Mouse (Mus musculus) liver, adult 2 months (tissue): ENCODE data around the gene Rae1. TPM values are rescaled to one million over a fixed set of nuclear protein-coding genes. Genes with fewer than 3 reads are reported as not detected.

Experiments
- DNase-seq: peaks from one replicate; pipeline ENCODE4 v3.0.0-alpha.2; 2011; ENCODE audit warnings: low read depth, low spot score; ENCODE audit errors: extremely low read depth
- H3K27ac ChIP-seq: fragments of 200-500 bp; replicated peaks from 2 replicates; pipeline ENCODE4 v1.5.1; 2012; ENCODE audit warnings: low read depth, mild to moderate bottlenecking, control low read depth, inconsistent platforms, low read length; ENCODE audit not compliant: insufficient read depth
- H3K27me3 ChIP-seq: fragments of 200-500 bp; 2 replicates; pipeline ENCODE4 v1.6.1; 2012; ENCODE audit warnings: mild to moderate bottlenecking, moderate library complexity, low read length, inconsistent platforms; ENCODE audit not compliant: control insufficient read depth, insufficient read depth
- H3K36me3 ChIP-seq: fragments of 200-500 bp; 2 replicates; pipeline ENCODE4 v1.6.1; 2012; ENCODE audit warnings: low read length, inconsistent platforms; ENCODE audit not compliant: control insufficient read depth, insufficient read depth
- H3K4me1 ChIP-seq: fragments of 200-500 bp; 2 replicates; pipeline ENCODE4 v1.6.1; 2011; ENCODE audit warnings: low read length; ENCODE audit not compliant: control insufficient read depth, insufficient read depth
- H3K4me3 ChIP-seq: fragments of 200-500 bp; 2 replicates; pipeline ENCODE4 v1.5.1; 2011; ENCODE audit warnings: low read depth, mild to moderate bottlenecking, control low read depth, low read length, moderate library complexity; ENCODE audit not compliant: insufficient read depth
- H3K79me2 ChIP-seq: fragments of 200-500 bp; 2 replicates; pipeline ENCODE4 v1.6.1; 2012; ENCODE audit warnings: inconsistent platforms, mild to moderate bottlenecking, low read length, moderate library complexity; ENCODE audit not compliant: control insufficient read depth, insufficient read depth
- H3K9ac ChIP-seq: fragments of 200-500 bp; 2 replicates; pipeline ENCODE4 v1.6.1; 2012; ENCODE audit warnings: low read depth, mild to moderate bottlenecking, control low read depth, inconsistent platforms, low read length
- CTCF ChIP-seq: fragments of 200-500 bp; IDR thresholded peaks from 2 replicates; pipeline ENCODE4 v1.5.1; 2011; ENCODE audit warnings: low read depth, low read length, control low read depth
- POLR2A ChIP-seq: fragments of 200-500 bp; IDR thresholded peaks from 2 replicates; pipeline ENCODE4 v1.6.1; 2011; ENCODE audit warnings: low read length, control low read depth; ENCODE audit not compliant: insufficient read depth; ENCODE audit errors: extremely low read depth
- WGBS: fragments of 180-500 bp; shearing (Covaris S2); methylation state at CpG from one replicate; pipeline ENCODE4 v1.1.7; 2018; 5-methylcytosine and 5-hydroxymethylcytosine counted together
- polyA plus RNA-seq: library from polyadenylated mRNA; depleted of rRNA; stranded (reverse); fragments of >200 nt; gene quantifications from 2 replicates; pipeline ENCODE4 v1.2.3, GENCODE M21; 2012
- total RNA-seq: library from RNA; depleted of rRNA; stranded (reverse); fragments of >200 nt; gene quantifications from 2 replicates; pipeline ENCODE4 v1.2.3, GENCODE M21; 2014

Rae1 gene
- total and polyA plus RNA-seq, 2 experiments, result 13.1 to 31.9 TPM

DNA sequence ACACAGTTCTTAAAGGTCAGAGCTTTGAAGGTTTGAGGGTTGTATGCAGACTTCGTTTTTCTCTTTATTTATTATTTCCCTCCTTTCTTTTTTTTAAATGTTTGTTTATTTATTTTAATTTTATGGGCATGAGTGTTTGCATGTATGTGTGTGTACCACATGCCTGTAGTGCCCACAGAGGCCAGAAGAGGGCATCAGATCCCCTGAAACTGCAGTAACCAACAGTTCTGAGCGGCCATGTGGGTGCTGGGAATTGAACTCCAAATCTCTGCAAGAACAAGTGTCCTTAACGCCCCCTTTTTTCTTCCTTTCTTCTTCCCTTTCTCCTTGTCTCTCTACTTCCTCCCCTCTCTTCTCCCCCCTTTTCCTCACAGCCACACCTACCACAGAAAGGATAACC, 39.6 kb upstream of the Rae1 start:
- Histone ChIP-seq H3K4me3 (no peak overlapping the region), H3K4me1 (no peaks in the 10 kb centered on the region), H3K9ac (no peak overlapping the region), H3K27me3 (no peaks in the 10 kb centered on the region), H3K79me2 (no peaks in the 10 kb centered on the region), H3K36me3 (no peaks in the 10 kb centered on the region), H3K27ac (no peak overlapping the region)
- TF ChIP-seq CTCF, result no peak; the same call in 1 of the 2 replicates
- no peak for TF ChIP-seq POLR2A
- DNase-seq, result no peak
- WGBS, result 93% methylated on average over 3 of the region's 3 CpGs

DNA sequence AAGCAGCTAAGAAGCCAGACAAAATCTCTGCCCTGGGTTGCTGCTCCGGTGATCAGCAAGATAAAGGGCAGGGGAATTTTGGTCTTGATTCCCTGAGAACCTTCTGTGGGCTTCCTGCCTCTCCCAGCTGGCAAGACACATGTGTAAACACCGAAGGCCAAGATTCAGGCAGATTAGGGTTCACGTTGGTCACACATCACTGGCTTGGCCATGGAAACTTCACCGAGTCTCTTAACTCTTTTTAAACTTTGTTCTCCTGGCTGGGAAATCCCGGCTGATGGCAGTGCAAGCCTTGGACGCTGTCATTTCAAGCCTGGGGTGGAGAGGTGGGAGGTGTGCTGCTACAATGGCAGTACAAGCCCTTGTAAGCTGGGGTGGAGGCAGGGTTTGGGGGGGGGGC, 38.7 kb upstream of the Rae1 start:
- Histone ChIP-seq H3K4me1 (no peaks in the 10 kb centered on the region), H3K27ac (no peak overlapping the region), H3K79me2 (no peaks in the 10 kb centered on the region), H3K36me3 (no peaks in the 10 kb centered on the region), H3K4me3 (no peak overlapping the region), H3K27me3 (no peaks in the 10 kb centered on the region), H3K9ac (no peak overlapping the region)
- 29% methylated on average over 6 of the region's 6 CpGs for WGBS
- TF ChIP-seq CTCF (no peak), POLR2A (no peak)
- peak; percentile 85 for DNase-seq

DNA sequence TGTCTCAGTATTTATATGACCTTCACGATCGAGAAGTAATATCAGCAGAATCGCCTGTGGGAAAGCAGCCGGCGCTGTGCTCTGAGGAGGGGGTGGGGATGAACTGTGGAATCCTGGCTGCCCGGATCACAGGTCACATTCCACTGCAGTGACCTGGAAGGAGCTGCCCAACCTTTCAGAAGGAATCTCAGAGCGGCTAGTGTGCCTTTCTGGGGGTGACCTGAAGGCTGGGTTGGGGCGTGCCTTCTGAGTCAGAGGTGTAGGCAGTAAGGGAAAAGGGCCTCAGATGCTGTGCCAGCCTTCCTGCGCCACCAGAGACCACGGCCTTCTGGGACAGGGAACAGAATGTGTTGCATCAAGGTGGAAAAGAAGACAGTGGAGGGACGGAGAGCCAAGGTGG, 34.7 kb upstream of the Rae1 start:
- TF ChIP-seq CTCF (no peak), POLR2A (no peak)
- H3K4me3 ChIP-seq, result no peak overlapping the region
- H3K4me1 ChIP-seq, result no peaks in the 10 kb centered on the region
- WGBS, result 40% methylated on average over 11 of the region's 11 CpGs
- no peak overlapping the region for H3K27ac ChIP-seq
- H3K27me3 ChIP-seq, result no peaks in the 10 kb centered on the region
- H3K79me2 ChIP-seq, result no peaks in the 10 kb centered on the region
- no peak overlapping the region for H3K9ac ChIP-seq
- peak; percentile 33 for DNase-seq
- H3K36me3 ChIP-seq, result no peaks in the 10 kb centered on the region

DNA sequence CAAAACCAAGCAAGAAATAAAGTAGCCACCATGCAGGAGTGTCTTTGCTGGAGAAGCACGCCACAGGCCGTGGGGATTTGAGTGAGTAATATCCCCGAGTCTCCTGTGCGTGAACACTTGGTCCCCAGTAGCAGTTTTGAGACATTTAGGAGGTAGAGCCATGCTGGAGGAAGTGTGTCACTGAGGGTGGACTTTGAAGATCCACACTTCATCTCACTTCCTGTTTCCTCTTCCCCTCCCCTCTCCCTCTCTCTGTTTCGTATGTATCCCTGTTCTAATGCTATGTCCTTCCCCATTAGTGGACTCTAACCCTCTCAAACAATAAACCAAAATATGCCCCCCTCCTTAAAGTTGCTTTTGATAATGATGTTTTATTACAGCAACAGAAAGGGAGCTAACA, 33.4 kb upstream of the Rae1 start:
- Histone ChIP-seq H3K27me3 (no peaks in the 10 kb centered on the region), H3K79me2 (no peaks in the 10 kb centered on the region), H3K27ac (no peak overlapping the region), H3K9ac (no peak overlapping the region), H3K4me1 (no peaks in the 10 kb centered on the region), H3K36me3 (no peaks in the 10 kb centered on the region), H3K4me3 (no peak overlapping the region)
- TF ChIP-seq CTCF (no peak), POLR2A (no peak)
- WGBS, result 78% methylated on average over 5 of the region's 5 CpGs
- no peak for DNase-seq

DNA sequence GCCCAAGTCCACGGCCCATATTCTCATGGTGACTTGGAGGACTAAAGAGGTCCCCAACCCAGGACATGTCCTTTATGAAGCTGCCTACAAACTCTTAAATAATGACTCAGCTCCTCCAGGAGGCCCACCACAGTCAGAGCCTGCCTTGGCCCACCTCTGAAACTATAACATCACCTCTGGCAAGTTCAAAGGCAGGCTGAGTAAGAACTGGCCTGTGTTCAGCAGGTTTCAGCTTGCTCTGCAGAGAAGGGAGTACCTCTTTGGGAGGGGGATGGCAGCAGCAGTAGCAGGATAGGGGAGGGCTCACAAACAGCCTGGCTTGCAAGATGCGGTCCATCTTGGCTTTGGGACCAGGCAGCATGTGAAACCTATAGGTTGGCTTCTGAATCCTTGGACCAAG, 28.1 kb upstream of the Rae1 start:
- WGBS, result 97% methylated on average over 2 of the region's 2 CpGs
- no peaks in the 10 kb centered on the region for H3K36me3 ChIP-seq
- TF ChIP-seq CTCF, result no peak

DNA sequence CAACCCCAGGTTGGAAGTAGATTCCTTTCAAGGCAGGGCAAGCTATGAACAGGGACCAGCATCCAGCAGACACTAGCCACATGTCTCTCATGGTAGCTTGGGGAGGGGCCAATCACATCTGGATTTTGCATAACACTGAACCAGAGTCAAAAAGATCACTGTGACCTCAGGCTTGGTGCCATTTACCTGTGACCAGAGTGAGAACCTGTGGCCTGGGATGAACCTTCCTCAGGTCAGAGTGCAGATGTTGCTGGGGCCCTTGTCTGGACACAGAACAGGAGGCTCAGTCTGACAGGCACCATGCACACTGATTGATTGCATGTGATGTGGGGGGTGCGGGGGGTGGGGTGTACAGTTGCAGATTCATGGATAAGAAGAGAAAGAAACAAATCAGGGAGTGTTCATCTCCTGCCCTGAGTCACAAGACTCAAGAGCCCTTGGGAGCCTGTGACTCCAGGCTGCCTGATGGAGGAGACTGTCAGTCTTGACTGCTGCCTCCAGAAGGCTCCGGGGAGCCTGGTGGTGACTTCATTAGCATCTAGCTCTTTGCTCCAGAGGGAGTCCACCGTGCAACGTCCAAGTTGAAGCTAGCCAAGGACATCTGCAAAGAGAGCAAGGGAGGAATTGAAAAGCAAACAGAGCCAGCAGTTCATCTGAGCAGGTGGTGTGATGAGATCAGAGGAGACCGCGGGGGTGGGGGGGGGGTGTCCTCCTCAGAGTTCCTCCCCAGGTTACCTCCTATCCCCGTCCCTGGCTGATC, 25.9 kb upstream of the Rae1 start:
- no peaks in the 10 kb centered on the region for H3K79me2 ChIP-seq
- H3K9ac ChIP-seq, result no peak overlapping the region
- 6% methylated on average over 7 of the region's 7 CpGs for WGBS
- peak; percentile 87 for DNase-seq
- no peak overlapping the region for H3K4me3 ChIP-seq
- TF ChIP-seq POLR2A, result no peak
- TF ChIP-seq CTCF, result no peak
- 0 out of 2 replicates have a peak overlapping the region, but pooled peaks have one; percentile 28 for H3K27ac ChIP-seq
- no peaks in the 10 kb centered on the region for H3K27me3 ChIP-seq
- no peaks in the 10 kb centered on the region for H3K36me3 ChIP-seq
- H3K4me1 ChIP-seq, result peaks cover 9% of the 10 kb centered on the region; the same call in 1 of the 2 replicates

More for the DNA sequence above, 28.1 kb upstream of the Rae1 start:
- Histone ChIP-seq H3K27ac (no peak overlapping the region), H3K27me3 (no peaks in the 10 kb centered on the region), H3K4me1 (peaks cover 9% of the 10 kb centered on the region; the same call in 1 of the 2 replicates), H3K4me3 (no peak overlapping the region), H3K9ac (no peak overlapping the region), H3K79me2 (no peaks in the 10 kb centered on the region)
- no peak for DNase-seq
